Mouse (Mus musculus): ENCODE data around the gene Gcnt1.

DNA sequence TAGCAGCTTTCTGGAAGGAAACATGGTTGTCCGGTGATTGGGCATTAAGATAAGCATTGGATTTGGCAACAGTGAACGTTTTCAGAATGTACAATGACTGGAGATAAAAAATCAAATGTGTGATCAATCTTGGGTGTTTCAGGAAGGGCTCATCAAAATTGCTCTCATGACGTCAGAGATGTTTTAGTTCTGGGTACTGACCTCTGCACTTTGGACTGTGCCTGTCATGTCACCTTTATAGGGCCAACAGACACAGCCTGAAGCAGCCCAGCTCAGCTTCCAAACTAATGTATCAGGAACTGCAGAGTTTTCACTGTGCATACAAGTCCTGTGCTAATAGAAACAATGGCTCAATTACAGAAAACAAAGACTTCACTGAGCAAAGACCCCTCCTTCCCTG lies 89.3 kb downstream of the Gcnt1 start:
- TF ChIP-seq CTCF (IDR thresholded peaks at IDR 0.05; ENCODE audit: insufficient read depth, low read length) (no peak), POLR2A (IDR thresholded peaks at IDR 0.05; ENCODE audit: borderline replicate concordance, extremely low read depth, low read depth, low read length) (no peak)
